ENCODE assay signal across 8 mouse cellular contexts in the genomic region with DNA sequence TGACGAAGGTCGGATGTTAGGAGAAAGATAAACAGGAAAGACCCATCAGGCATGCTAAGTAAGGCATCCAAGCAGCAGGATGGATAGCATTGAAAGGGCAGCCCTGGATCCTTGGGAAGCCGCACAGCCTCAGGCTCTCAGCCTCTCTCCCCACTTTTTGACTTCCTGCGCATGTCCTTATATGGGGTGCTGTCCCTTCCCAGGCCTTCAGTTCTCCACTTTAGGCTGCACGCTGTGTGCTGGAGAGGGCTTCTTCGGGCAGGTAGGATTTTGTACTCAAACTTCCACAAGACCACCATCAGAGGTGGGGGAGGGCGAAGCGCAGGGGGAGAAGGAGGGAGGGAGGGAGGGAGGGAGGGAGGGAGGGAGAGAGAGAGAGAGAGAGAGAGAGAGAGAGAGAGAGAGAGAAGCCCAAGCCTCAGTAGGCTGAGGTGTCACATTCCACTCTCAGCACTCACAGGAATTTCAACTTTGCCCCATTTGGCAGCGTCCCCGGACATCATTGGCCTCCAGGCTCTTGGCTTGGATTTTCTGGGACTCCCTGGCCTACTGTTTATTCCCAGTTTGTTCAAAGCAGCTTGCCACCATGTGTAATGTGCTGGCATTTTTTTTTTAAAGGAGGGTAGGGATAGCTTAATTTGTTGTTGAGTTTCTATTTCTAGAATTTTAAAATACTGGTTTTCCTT. TPM values are rescaled to one million over a fixed set of nuclear protein-coding genes. Genes with fewer than 3 reads are reported as not detected.
DNase-seq lines count a peak whose midpoint lies in the region; ATAC-seq and TF ChIP-seq lines count a peak whose summit lies in the region.

No protein-coding gene starts in this region.

- H3K9me3 ChIP-seq in intestine, embryonic 15.5 days = no peaks in the 10 kb centered on the region
- H3K9me3 ChIP-seq in limb, embryonic 10.5 days (replicated peaks) = no peaks in the 10 kb centered on the region
- H3K9me3 ChIP-seq in midbrain, embryonic 13.5 days = no peaks in the 10 kb centered on the region

- no peak overlapping the region for H3K4me3 ChIP-seq in intestine, embryonic 15.5 days (replicated peaks)
- H3K4me3 ChIP-seq in limb, embryonic 10.5 days = peak overlapping the region; percentile 27
- H3K4me3 ChIP-seq in midbrain, embryonic 13.5 days (replicated peaks) = no peak overlapping the region
- H3K4me3 ChIP-seq in testis, adult 2 months (ENCODE audit: control insufficient read depth, low read depth, low read length) = peak overlapping the region; percentile 75
- H3K4me3 ChIP-seq in thymus, adult 2 months (ENCODE audit: control insufficient read depth, insufficient read depth, low read length) = no peak overlapping the region

- no peaks in the 10 kb centered on the region for H3K27me3 ChIP-seq in intestine, embryonic 15.5 days (replicated peaks)
- no peaks in the 10 kb centered on the region for H3K27me3 ChIP-seq in limb, embryonic 10.5 days (ENCODE audit: low read depth, poor library complexity, severe bottlenecking)
- H3K27me3 ChIP-seq in midbrain, embryonic 13.5 days = no peaks in the 10 kb centered on the region
- H3K27me3 ChIP-seq in testis, adult 2 months (ENCODE audit: control insufficient read depth, insufficient read depth, low read length) = no peaks in the 10 kb centered on the region
- H3K27me3 ChIP-seq in thymus, adult 2 months (ENCODE audit: control insufficient read depth, insufficient read depth, low read length) = no peaks in the 10 kb centered on the region

- ATAC-seq in intestine, embryonic 15.5 days = peak; percentile 64
- ATAC-seq in midbrain, embryonic 13.5 days = no peak

- no peaks in the 10 kb centered on the region for H3K36me3 ChIP-seq in intestine, embryonic 15.5 days
- no peaks in the 10 kb centered on the region for H3K36me3 ChIP-seq in limb, embryonic 10.5 days
- H3K36me3 ChIP-seq in midbrain, embryonic 13.5 days = no peaks in the 10 kb centered on the region
- H3K36me3 ChIP-seq in testis, adult 2 months (ENCODE audit: control insufficient read depth, insufficient read depth, low read length) = no peaks in the 10 kb centered on the region
- H3K36me3 ChIP-seq in thymus, adult 2 months (ENCODE audit: control insufficient read depth, insufficient read depth, low read length) = no peaks in the 10 kb centered on the region

- no peak for TF ChIP-seq CTCF in testis, adult 2 months (IDR thresholded peaks at IDR 0.05; ENCODE audit: control insufficient read depth, insufficient read depth, insufficient replicate concordance, low read depth, low read length)
- no peak for TF ChIP-seq CTCF in thymus, adult 2 months (IDR thresholded peaks at IDR 0.05; ENCODE audit: borderline replicate concordance, control insufficient read depth, extremely low read depth, insufficient read depth, low read length, poor library complexity)

- H3K9ac ChIP-seq in intestine, embryonic 15.5 days = no peak overlapping the region
- H3K9ac ChIP-seq in midbrain, embryonic 13.5 days (replicated peaks) = no peak overlapping the region

- H3K4me2 ChIP-seq in intestine, embryonic 15.5 days (replicated peaks) = peak overlapping the region; percentile 45
- H3K4me2 ChIP-seq in midbrain, embryonic 13.5 days (replicated peaks) = peak overlapping the region; percentile 22; the same call in 1 of the 2 replicates

- H3K4me1 ChIP-seq in intestine, embryonic 15.5 days (replicated peaks) = 0 out of 2 replicates have a peak, but pooled peaks cover 3% of the 10 kb centered on the region
- H3K4me1 ChIP-seq in limb, embryonic 10.5 days = peaks cover 20% of the 10 kb centered on the region
- peaks cover 13% of the 10 kb centered on the region for H3K4me1 ChIP-seq in midbrain, embryonic 13.5 days (replicated peaks)
- peaks cover 14% of the 10 kb centered on the region for H3K4me1 ChIP-seq in testis, adult 2 months (ENCODE audit: control insufficient read depth, insufficient read depth, low read length)
- H3K4me1 ChIP-seq in thymus, adult 2 months (replicated peaks; ENCODE audit: control insufficient read depth, insufficient read depth, low read length) = peaks cover 5% of the 10 kb centered on the region; the same call in 1 of the 2 replicates

- peak; percentile 99 for DNase-seq in adipocyte (ENCODE audit: low spot score)
- peak; percentile 71 to 73 for DNase-seq in cerebellum, postnatal 14 days
- DNase-seq in gastrocnemius, postnatal 4 days (ENCODE audit: low spot score in 2 of 2) = peak; percentile 59 to 89
- peak; percentile 57 for DNase-seq in limb, embryonic 10.5 days (ENCODE audit: low spot score)
- no peak for DNase-seq in thymus, adult 2 months

- peak overlapping the region; percentile 40; the same call in 1 of the 2 replicates for H3K27ac ChIP-seq in intestine, embryonic 15.5 days
- H3K27ac ChIP-seq in limb, embryonic 10.5 days = peak overlapping the region; percentile 69
- H3K27ac ChIP-seq in midbrain, embryonic 13.5 days = no peak overlapping the region
- H3K27ac ChIP-seq in testis, adult 2 months (ENCODE audit: control insufficient read depth, insufficient read depth, low read depth, low read length) = no peak overlapping the region
- no peak overlapping the region for H3K27ac ChIP-seq in thymus, adult 2 months (ENCODE audit: control insufficient read depth, insufficient read depth, low read length)

- no peak for TF ChIP-seq POLR2A in testis, adult 2 months (IDR thresholded peaks at IDR 0.05; ENCODE audit: control insufficient read depth, low read depth, low read length)
- TF ChIP-seq POLR2A in thymus, adult 2 months (IDR thresholded peaks at IDR 0.05; ENCODE audit: control insufficient read depth, extremely low read depth, insufficient read depth, low read length, poor library complexity) = no peak

- WGBS in intestine, embryonic 15.5 days = 9% methylated on average over 9 of the region's 10 CpGs
- 7% methylated on average over 10 of the region's 10 CpGs for WGBS in limb, embryonic 10.5 days
- 18% methylated on average over 10 of the region's 10 CpGs for WGBS in midbrain, embryonic 13.5 days
- 90% methylated on average over 10 of the region's 10 CpGs for WGBS in thymus, adult 2 months

RNA-seq across cellular contexts. Expression of a gene that starts 1.5 kb away (rescaled TPM):
- total RNA-seq in gastrocnemius, postnatal 4 days (2021) = under 1 TPM; 0.10 to 0.12 TPM
- polyA plus RNA-seq in intestine, embryonic 15.5 days (2015; fragmentation: Nextera tagmentation; extraction: Ambion mirVana) = 0.03 and 0.08 TPM in 2 replicates
- polyA plus RNA-seq in limb, embryonic 10.5 days (2016; fragmentation: Nextera tagmentation; extraction: Ambion mirVana) = 0.01 TPM in 2 replicates
- 0.08 and 0.17 TPM in 2 replicates for polyA plus RNA-seq in midbrain, embryonic 13.5 days (2015; fragmentation: Nextera tagmentation; extraction: Ambion mirVana)
- 9.0 and 9.9 TPM in 2 replicates for polyA plus RNA-seq in testis, adult 2 months (2012; rRNA removed)
- 0.09 and 0.11 TPM in 2 replicates for polyA plus RNA-seq in thymus, adult 2 months (2012; rRNA removed)

RNA-seq across cellular contexts. Expression of a gene that starts 25.2 kb away (rescaled TPM):
- total RNA-seq in gastrocnemius, postnatal 4 days (2021) = 100 to 1,000 TPM; 312 to 315 TPM
- 290 and 308 TPM in 2 replicates for polyA plus RNA-seq in intestine, embryonic 15.5 days (2015; fragmentation: Nextera tagmentation; extraction: Ambion mirVana)
- 164 and 188 TPM in 2 replicates for polyA plus RNA-seq in limb, embryonic 10.5 days (2016; fragmentation: Nextera tagmentation; extraction: Ambion mirVana)
- polyA plus RNA-seq in midbrain, embryonic 13.5 days (2015; fragmentation: Nextera tagmentation; extraction: Ambion mirVana) = 134 and 138 TPM in 2 replicates
- 112 and 129 TPM in 2 replicates for polyA plus RNA-seq in testis, adult 2 months (2012; rRNA removed)
- polyA plus RNA-seq in thymus, adult 2 months (2012; rRNA removed) = 59.5 and 61.2 TPM in 2 replicates

Comparison
In these comparisons a context has a peak if more than half of its experiments do, and no peak if none do; other contexts are left out.
1. H3K27ac ChIP-seq: peak in intestine, embryonic 15.5 days (single experiment) and limb, embryonic 10.5 days (single experiment); none in midbrain, embryonic 13.5 days (single experiment), testis, adult 2 months (single experiment) and thymus, adult 2 months (single experiment).
2. H3K4me3 ChIP-seq: peak in limb, embryonic 10.5 days (single experiment) and testis, adult 2 months (single experiment); none in intestine, embryonic 15.5 days (single experiment), midbrain, embryonic 13.5 days (single experiment) and thymus, adult 2 months (single experiment).